Mouse (Mus musculus): Measurements from ENCODE around the gene Gaa.

- TF ChIP-seq CTCF (conservative IDR thresholded peaks at IDR 0.05; ENCODE audit: low read length) (peak; percentile 72), NANOG (IDR thresholded peaks at IDR 0.05; ENCODE audit: borderline replicate concordance, low read length) (no peak), POU5F1 (IDR thresholded peaks at IDR 0.05; ENCODE audit: borderline replicate concordance, low read length) (no peak)
Observed at GRCm38 (mm10) chr11:119267768-119268556, at the start of gene Gaa.

Data from E14TG2a.4 (cell line).